Mouse (Mus musculus) cerebellum, adult 2 months (tissue): ENCODE measurements around the gene Frmd4a. TPM values are rescaled to one million over a fixed set of nuclear protein-coding genes. Genes with fewer than 3 reads are reported as not detected.

ENCODE experiments used
- DNase-seq, 2 experiments: peaks; one replicate each; pipeline ENCODE4 v3.0.0; 2021
- H3K27ac ChIP-seq: fragments of 200-500 bp; 2 replicates; pipeline ENCODE4 v1.5.1; 2012; ENCODE audit warnings: low read length, control low read depth, inconsistent platforms; ENCODE audit not compliant: insufficient read depth
- H3K27me3 ChIP-seq: fragments of 200-500 bp; 2 replicates; pipeline ENCODE4 v1.6.1; 2012; ENCODE audit warnings: inconsistent platforms, mild to moderate bottlenecking, low read length, moderate library complexity; ENCODE audit not compliant: control insufficient read depth, insufficient read depth
- H3K4me1 ChIP-seq: fragments of 200-500 bp; 2 replicates; pipeline ENCODE4 v1.6.1; 2011; ENCODE audit warnings: low read length; ENCODE audit not compliant: control insufficient read depth, insufficient read depth
- H3K4me3 ChIP-seq: fragments of 200-500 bp; replicated peaks from 2 replicates; pipeline ENCODE3; 2011; ENCODE audit warnings: mild to moderate bottlenecking, low read depth, low read length, control low read depth; ENCODE audit not compliant: insufficient read depth
- CTCF ChIP-seq: fragments of 200-500 bp; IDR thresholded peaks from 2 replicates; pipeline ENCODE4 v1.5.1; 2011; ENCODE audit warnings: low read depth, mild to moderate bottlenecking, control low read depth, low read length, moderate library complexity, borderline replicate concordance; ENCODE audit not compliant: insufficient read depth
- POLR2A ChIP-seq: fragments of 200-500 bp; IDR thresholded peaks from 2 replicates; pipeline ENCODE4 v1.6.1; 2011; ENCODE audit warnings: low read length, control low read depth, borderline replicate concordance; ENCODE audit not compliant: insufficient read depth
- WGBS: fragments of 180-500 bp; shearing (Covaris S2); methylation state at CpG from one replicate; pipeline ENCODE4 v1.1.7; 2018; 5-methylcytosine and 5-hydroxymethylcytosine counted together
- polyA plus RNA-seq: library from polyadenylated mRNA; depleted of rRNA; stranded (reverse); fragments of >200 nt; gene quantifications from 2 replicates; pipeline ENCODE4 v1.2.3, GENCODE M21; 2012

The Frmd4a gene
- polyA plus RNA-seq, 1 experiment = 33.6 TPM

- no peak for DNase-seq
- TF ChIP-seq CTCF = no peak
- no peak for TF ChIP-seq POLR2A
- no peaks in the 10 kb centered on the region for H3K4me1 ChIP-seq
- no peaks in the 10 kb centered on the region for H3K27me3 ChIP-seq
- 36% methylated on average over 4 of the region's 4 CpGs for WGBS
- no peak overlapping the region for H3K4me3 ChIP-seq
- no peak overlapping the region for H3K27ac ChIP-seq
Observed at GRCm38 (mm10) chr2:4142221-4142950, 124.9 kb downstream of the Frmd4a start.

DNA sequence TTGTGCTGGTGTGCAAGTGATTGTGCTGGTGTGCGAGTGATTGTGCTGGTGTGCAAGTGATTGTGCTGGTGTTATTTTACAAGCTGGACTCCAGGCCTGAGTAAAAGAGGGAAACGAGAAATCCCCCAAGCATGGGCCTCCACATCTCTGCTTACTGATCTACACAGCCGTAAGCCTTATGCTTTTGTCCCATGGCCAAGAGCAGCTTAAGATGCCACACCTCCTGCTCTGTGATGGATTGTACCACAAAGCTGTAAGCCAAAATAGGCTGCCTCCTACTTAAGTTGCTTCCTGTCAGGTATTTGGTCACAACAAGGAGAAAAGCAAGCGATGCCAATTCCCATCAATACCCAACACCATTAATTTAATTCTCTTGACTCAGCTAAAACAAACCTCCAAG, 126.9 kb downstream of the Frmd4a start:
- no peak for DNase-seq
- H3K4me3 ChIP-seq = no peak overlapping the region
- TF ChIP-seq POLR2A (no peak), CTCF (no peak)
- no peaks in the 10 kb centered on the region for H3K27me3 ChIP-seq
- H3K4me1 ChIP-seq = no peaks in the 10 kb centered on the region
- no peak overlapping the region for H3K27ac ChIP-seq
- 73% methylated on average over 4 of the region's 4 CpGs for WGBS

GRCm38 (mm10) chr2:4152521-4153040, 135.1 kb downstream of the Frmd4a start:
- 6% methylated on average over 14 of the region's 14 CpGs for WGBS
- Histone ChIP-seq H3K4me1 (no peaks in the 10 kb centered on the region; the same call in none of the 2 replicates), H3K27me3 (no peaks in the 10 kb centered on the region; the same call in 1 of the 2 replicates), H3K4me3 (peak overlapping the region; percentile 43), H3K27ac (no peak overlapping the region)
- peak; percentile 9 to 11 for DNase-seq
- TF ChIP-seq CTCF = no peak
- TF ChIP-seq POLR2A = no peak

GRCm38 (mm10) chr2:4153131-4153631, 135.7 kb downstream of the Frmd4a start:
- TF ChIP-seq CTCF = no peak
- no peak for TF ChIP-seq POLR2A
- DNase-seq = peak; percentile 25 to 35
- H3K27me3 ChIP-seq = no peaks in the 10 kb centered on the region; the same call in 1 of the 2 replicates
- H3K4me1 ChIP-seq = no peaks in the 10 kb centered on the region; the same call in none of the 2 replicates
- H3K4me3 ChIP-seq = peak overlapping the region; percentile 43
- no peak overlapping the region for H3K27ac ChIP-seq
- 3% methylated on average over 16 of the region's 16 CpGs for WGBS

DNA sequence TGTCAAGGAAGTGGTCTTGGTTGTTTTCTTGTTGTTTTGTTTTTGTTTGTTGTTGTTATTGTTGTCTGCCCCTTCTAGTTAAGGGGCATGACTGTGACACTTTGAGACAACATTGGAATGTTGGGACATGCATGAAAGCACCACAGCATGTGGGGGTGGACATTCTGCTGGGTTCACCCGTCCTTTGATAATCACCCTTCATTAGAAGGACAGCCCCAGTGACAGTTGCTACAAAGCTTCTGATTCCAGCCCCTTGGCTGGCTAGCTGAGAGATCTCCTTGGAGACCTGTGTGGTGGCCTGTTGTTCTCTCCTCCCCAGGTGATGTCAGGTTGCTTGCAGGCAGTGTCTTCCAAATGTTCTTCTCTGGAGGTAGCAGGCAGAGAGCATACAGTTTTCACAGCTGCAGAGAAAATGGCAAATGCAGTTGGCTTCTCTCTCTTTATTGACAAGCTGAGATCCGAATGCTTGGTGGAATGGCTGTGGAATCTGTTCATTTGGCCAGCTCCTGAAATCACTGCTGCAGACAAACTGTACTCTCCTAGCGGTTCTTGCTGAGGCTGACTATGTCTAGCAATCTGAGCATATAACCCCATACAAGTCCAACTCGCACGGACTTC, 136.6 kb downstream of the Frmd4a start:
- 58% methylated on average over 5 of the region's 5 CpGs for WGBS

GRCm38 (mm10) chr2:4154654-4155047, 137.1 kb downstream of the Frmd4a start:
- no peak for TF ChIP-seq CTCF
- no peak for TF ChIP-seq POLR2A
- Histone ChIP-seq H3K27ac (no peak overlapping the region), H3K4me1 (no peaks in the 10 kb centered on the region; the same call in none of the 2 replicates), H3K4me3 (no peak overlapping the region), H3K27me3 (no peaks in the 10 kb centered on the region; the same call in 1 of the 2 replicates)
- 91% methylated on average over 4 of the region's 4 CpGs for WGBS
- no peak for DNase-seq

More for the DNA sequence above, 136.6 kb downstream of the Frmd4a start:
- H3K27ac ChIP-seq = no peak overlapping the region
- H3K4me1 ChIP-seq = no peaks in the 10 kb centered on the region; the same call in none of the 2 replicates
- H3K4me3 ChIP-seq = no peak overlapping the region
- TF ChIP-seq CTCF (no peak), POLR2A (no peak)
- H3K27me3 ChIP-seq = no peaks in the 10 kb centered on the region; the same call in 1 of the 2 replicates
- DNase-seq = no peak

DNA sequence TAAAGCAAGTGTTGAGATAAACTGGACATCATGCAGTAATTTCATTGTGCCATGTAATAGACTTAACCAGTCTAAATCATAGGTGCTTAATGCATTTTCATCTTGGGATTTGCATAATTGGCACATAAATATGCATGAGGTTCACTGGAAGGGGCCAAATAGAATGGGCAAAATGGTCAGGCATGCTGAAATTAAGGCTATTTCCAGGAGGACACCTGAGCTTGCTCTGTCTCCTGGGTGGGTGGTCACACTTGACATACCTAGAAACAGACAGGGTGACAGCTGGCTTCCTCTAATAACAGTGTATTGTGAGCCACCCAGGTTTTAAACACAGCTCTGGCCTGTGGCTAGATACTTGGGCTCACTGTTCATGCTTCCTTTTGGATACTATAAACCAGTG, 137.9 kb downstream of the Frmd4a start:
- H3K4me3 ChIP-seq = no peak overlapping the region
- DNase-seq = no peak
- no peak overlapping the region for H3K27ac ChIP-seq
- TF ChIP-seq CTCF (no peak), POLR2A (no peak)
- H3K4me1 ChIP-seq = no peaks in the 10 kb centered on the region; the same call in none of the 2 replicates
- H3K27me3 ChIP-seq = no peaks in the 10 kb centered on the region; the same call in 1 of the 2 replicates

DNA sequence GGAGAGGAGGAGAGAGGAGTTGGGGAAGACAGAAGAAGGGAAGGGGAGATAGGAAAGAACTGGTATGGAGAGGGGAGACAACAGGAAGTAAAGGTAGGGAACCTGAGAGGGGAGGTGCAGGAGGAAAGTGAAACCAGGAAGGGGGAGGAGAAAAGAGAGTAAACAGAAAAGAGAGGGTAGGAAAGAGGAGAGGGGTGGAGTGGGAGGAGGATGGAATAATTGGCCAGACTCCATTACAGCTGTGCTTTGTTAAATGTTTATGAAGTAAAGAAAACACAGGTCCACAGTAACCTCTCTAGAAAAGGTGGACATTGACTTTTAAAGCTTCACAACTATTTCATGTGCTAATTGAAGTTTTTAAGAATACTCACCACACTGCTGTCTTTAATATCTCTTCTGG, 139.0 kb downstream of the Frmd4a start:
- TF ChIP-seq POLR2A (no peak), CTCF (no peak)
- no peak overlapping the region for H3K4me3 ChIP-seq
- H3K27me3 ChIP-seq = no peaks in the 10 kb centered on the region; the same call in 1 of the 2 replicates
- H3K4me1 ChIP-seq = no peaks in the 10 kb centered on the region; the same call in none of the 2 replicates
- DNase-seq = no peak
- no peak overlapping the region for H3K27ac ChIP-seq
